Mouse (Mus musculus) CH12F3 (cell line): ENCODE data around the gene Selenof.

Experiments used
- in situ Hi-C: fragments of 300-500 bp; cut with MboI; formaldehyde crosslinking; loops from 2 replicates; pipeline ENCODE4 v1.14.3; 2020; ENCODE audit warnings: low sequenced_read_pairs

Selenof gene

DNA sequence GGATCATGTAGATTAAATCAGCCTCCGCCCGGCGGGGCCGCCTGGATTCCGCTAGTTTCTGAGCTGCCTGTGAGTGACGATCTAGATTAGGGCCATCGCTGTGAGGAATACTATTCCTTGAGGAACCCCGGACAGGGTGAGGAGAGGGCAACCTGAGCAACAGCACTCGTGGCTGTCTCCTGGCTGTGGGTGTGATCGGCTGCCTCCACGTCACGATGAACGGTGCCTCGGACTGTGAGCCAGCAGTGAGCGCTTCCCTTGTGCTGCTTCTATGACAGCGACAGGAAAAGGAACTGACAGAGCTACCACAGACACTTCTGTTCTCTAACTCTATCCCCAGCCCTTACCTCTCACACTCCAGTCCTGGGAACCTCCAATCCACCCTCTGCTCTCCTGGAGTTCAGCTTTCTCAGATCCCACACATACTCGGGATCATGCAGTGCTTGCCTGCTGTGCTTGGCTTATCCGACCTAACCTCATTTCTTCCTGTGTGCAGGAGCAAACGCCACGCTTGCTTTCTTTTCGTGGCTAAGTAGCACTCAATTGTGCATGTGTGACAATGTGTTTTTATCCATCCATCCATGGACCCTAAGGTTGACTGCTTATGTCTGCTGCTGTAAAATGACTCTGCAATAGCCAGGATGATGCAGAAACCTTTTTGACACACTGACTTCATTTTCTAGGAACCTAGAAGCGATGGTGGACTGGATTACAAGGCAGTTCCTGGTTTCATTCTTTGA lies 8.4 kb upstream of the Selenof start:
- in situ Hi-C loops: no loop called here

DNA sequence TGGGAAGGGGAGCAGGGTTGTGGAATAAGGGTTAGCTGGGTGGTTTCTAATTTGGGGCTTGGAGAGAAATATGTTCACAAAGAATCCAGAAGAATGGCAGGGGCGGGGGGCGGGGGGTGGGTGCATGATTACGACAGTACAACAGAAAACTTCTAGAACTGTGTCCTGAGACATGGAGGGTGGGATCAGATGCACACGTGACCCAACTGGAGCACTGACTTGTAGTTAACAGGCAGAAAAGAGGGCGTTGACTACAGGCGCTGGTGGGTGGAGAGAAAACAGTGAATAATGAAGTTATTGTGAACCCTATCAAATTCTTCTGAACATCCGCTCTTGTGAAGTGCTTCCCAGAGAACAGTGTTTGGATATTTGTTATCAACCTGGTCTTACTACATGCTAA lies 6.2 kb upstream of the Selenof start:
- in situ Hi-C loops: no loop called here

DNA sequence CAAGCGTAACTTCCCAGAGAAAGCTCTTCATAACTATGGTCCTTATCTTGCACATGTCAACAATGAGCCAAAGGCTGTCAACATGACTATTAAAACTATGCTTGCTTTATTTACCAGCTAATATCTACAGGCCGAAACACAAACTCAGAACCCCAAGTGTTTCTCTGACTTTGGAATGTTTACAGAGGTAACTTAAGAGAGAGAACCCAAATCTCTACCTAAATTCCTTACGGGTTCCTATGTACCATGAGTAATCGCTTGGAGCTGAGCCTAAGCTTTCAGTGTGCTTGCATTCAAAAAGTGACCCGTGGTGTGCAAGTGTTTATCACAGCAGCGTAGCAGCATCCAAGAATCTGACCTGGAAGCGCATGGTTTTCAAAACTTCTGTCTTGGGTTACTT lies 4.9 kb upstream of the Selenof start:
- in situ Hi-C loops: no loop called here

DNA sequence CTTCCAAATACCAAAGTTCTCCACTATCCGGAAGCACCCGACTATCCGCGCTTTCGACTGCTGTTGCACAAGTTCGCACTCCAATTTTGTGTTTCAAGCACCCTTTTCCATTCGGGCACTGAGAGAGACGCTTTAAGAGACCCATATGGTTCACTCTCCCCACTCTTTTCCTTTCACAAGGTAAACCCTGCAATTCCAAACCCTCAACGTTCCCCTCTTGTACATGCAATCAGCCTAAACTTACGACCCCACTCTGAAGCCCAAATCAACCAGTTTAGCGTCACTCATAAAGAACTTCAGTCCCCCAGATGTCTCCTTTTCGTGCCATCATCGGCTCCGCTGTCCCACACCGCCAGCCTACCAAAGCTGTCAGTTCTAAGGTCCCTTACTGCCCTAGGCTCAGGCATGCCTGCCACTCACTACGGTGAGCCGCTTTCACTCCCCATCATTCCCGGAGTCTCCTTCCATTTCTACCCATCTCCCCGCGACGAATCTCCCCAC lies 1.2 kb upstream of the Selenof start:
- in situ Hi-C loops: no loop called here

DNA sequence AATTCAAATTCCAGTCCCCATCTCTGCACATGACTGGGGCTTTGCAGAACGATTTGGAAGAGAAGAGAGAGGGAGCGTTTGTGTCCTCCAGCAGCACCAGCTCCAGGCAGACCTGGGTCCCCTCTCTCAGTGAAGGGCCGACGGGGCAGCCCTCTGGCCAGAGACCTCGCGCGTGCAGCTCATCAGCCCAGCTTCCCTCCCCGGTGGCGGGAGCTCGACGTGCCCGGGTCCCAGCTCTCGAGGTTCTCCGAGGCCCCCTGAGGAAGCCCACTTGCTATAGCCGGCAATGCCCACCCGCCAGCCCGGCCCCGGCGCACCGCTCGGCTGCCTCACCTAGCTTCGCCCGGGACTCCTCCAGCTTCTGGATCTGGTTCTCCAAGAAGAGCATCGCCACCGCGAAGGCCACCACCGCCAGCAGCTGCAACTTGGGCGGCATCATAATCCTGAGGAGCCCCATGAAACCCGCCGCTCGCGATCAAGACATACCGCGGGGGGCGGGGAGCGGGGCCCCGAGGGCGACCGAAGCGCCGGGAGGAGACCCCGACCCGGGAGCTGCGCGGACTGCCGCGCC lies 618 bp upstream of the Selenof start:
- in situ Hi-C loops: no loop called here

DNA sequence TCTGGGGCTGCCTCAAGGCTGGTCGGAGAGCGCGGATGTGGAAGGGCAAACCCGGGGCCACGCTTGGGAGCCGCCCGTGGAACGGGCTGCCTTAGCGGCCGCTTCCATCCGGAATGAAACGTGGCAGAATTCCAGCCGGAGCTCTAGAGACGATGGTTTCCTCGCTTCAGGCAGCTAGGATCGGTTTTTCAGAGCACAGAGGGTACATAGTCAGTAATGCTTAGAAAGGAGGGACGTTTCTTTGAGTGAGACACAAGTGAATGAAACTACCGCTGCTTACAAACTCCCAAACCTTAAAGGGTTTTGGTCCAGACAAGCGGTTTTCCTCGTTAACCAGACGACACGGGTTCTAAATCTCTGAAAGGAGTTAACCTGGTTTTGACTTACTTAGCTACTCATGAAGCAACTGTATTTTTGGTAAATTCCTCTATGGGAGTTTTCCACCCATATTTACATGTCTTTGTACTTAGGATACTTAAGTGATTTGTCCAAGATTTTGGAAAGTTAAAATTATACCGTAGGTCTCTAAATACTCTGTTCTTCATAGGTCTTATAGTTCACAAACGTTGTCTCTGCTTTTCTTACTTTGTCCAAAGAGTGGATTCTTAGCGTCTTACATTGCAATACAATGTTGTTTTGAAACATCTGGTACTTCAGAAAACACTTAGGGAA lies 848 bp downstream of the Selenof start:
- in situ Hi-C loops: no loop called here

DNA sequence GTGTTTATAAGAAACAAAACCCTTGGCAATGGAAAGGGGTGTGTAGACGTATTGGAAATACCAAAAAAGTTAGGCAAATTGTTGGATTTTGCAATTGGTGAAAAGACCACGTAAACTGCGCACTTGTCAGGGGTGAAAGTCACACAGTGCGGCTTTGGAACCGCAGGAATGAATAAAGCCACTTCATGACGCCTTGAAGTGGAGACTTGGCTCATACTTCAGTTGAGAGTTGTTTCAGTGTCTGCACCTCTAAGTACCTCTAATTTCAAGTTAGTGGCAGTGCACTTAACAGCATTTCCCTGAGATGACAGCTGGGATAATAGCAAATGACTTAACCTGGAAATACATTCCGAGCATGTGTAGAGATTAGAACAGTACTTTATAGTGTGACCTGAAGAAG lies 4.2 kb downstream of the Selenof start:
- in situ Hi-C loops: no loop called here

DNA sequence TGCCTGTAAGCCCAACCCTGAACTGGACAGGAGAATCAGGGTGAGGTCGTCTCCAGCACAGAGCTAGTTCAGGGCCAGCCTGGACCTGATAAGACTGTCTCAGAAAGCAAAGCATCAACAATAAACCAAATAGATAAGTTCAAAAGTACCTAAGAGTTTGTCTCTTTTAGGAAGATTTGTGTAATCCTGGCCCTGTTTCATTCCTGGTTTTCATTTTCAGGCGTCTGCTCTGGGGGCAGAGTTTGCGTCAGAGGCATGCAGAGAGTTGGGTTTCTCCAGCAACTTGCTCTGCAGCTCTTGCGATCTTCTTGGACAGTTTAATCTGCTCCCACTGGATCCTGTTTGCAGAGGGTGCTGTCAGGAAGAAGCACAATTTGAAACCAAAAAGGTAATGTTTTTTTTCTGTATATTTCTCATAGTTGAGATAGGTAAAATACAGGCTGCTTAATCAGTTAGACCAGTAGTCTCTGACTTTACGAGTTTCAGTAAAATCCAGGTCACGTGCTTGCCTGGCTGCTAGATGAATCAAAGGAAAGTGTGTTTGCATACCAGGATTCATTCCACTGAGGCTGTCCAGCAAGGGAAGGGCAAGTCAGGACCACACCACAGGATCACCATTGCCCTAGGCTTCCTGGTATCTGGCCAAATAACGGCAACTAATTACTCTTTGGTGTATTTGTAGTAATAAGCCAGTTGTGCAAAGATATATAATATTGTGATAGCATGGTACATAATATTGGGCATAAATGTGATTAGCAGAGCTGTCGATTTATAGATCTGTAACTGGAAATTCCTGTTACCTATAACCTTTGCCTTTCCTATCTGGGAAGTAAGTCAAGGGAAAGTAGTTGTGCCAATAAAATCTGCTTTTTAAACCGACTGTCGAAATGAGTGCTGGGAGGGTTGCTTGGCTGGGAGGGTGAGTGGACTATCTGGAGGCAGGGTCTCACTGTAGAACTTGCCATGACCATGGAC lies 7.5 kb downstream of the Selenof start:
- in situ Hi-C loops: no loop called here

DNA sequence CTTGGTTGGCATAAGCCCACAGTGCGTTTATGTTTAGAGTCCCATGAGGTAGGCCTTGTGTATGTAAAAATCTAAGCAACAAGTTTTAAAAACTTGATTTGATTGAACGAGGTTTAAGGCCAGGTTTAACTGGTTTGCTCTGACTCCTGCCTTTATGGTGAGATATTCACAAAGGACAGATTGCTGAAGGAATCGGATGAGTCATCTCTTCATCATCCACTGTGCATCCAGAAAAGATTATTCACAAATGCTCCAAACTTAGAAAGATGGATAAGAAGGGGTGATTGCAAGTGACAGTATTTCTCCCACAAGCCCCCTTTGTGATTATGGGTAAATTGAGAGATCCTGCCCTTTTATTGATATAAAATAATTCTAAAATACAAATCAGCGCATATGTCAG lies 8.8 kb downstream of the Selenof start:
- in situ Hi-C loops: no loop called here

DNA sequence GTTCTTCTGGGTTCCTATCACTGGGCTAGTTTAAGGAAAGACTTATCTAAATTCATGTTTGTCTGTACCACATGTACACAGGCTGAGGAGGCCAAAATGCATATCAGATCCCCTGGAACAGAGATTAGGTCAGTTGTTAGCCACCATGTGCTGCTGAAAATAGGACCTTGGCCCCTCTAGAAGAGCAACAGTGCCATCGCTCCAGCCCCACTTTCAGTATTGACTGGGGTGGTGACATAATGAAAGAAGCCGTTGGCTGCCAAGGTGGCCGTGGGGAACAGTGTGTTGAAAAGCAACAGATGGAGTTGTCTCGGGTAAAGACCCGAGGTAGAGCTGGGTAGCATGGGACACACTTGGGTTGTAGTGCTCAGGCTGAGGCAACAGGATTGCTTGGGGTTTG lies 9.7 kb downstream of the Selenof start:
- in situ Hi-C loops: no loop called here

DNA sequence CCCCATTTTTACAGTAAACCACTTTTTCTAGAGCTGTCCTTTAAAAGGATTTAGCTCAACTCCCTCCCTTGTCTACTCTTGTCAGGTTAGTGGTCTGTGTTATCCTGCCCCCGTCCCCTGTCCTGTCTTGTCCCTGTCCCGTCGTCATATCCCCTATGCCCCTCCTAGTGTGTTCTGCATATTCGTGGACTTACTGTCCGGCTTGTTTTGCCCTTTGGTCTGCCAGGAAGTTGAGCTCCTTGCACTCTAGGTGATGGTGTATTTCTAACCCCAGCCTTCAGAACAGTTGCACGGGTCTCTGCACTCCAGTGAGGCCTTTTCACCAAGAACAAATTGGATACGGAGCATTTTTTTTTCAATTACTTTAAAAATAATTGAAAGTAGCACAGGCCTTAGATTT lies 10.2 kb downstream of the Selenof start:
- in situ Hi-C loops: no loop called here

DNA sequence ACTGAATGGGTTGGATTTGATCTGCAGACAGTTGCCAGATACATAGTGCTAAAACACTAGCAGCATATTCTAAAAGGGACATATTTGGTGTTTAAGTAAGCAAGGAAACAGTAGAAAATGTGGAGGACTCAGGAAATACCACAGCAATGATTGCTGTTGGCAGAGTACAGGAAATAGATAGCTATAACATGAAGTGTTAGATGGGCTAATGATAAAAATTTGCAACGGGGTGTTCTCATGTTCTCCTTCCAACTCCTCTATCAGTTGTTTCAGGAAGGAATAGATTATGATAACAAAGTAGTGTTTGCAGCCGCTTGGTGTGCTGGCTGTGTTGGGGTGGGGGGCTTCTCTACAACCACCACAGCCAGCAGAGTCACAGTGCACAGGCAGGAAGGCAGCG lies 11.7 kb downstream of the Selenof start:
- in situ Hi-C loops: no loop called here

DNA sequence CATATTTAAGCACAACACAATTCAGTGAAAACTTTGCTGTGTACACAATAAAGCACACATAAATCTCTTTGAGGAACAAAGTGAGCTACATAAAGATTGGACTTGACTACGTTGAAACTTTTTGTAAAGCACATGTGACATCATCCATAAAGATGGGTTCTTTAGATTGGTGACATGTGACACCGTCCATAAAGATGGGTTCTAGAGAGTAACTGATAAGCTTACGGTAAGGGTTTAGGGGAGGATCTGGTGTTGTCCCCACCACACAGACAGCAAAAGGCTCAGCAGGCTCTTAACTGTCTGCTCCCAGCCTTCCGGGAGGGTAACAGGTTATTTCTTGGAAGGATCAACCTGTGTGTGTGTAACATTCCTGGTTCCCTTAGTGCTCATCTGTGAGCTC lies 12.2 kb downstream of the Selenof start:
- in situ Hi-C loops: no loop called here

DNA sequence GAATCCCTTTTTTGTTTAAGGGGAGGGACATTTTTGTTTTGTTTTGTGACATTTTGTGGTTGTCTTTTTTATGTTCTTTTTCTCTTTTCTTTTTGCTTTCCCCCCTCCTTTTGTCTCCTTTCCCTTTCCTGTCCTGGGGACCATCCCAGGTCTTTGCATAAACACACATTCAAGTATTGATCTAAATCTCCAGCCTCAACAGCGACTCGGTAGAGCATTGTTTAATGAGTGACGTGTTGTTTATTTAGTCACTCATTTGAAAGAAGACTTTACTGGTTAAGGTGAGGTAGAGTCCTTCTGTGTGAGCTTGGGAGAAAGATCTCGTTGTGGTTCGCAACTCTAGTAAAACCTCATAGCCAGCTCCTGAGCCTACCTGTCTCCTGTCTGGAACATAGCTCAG lies 13.7 kb downstream of the Selenof start:
- in situ Hi-C loops: no loop called here

DNA sequence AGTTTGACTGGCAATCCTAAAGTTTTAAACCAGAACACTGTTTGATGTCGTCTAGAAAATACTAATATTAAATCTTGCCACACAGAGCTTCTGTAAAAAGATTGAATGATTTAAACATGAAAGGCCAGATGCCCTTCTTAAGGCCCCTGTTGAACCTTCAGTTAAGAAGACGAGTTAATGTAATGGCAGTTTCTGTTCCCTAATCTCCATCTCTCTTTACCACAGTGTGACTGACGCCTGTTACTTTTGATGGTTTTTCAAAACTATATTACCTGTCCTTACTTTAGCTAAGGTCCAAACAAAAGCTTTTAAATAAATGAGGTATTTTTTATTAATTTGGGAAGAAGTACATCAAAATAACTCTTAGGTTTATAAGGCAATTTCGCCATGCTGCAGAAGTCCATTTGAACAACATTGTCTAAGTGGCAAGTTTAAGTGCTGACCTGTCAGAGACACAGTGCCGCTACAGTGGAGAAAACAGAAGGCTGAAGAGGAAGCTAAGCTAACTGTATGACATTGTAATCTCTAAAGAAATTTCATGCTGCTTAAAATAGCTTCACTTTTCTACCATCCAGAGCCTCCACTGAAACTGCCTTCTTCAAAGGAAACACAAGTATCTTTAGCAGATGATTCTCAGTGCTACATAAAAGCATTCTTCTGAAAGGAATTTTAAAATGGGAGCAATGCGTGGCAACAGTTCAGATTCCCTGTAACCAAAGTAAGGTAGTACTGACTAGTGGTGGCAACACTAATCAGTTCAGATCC lies 14.9 kb downstream of the Selenof start:
- in situ Hi-C loops: no loop called here

DNA sequence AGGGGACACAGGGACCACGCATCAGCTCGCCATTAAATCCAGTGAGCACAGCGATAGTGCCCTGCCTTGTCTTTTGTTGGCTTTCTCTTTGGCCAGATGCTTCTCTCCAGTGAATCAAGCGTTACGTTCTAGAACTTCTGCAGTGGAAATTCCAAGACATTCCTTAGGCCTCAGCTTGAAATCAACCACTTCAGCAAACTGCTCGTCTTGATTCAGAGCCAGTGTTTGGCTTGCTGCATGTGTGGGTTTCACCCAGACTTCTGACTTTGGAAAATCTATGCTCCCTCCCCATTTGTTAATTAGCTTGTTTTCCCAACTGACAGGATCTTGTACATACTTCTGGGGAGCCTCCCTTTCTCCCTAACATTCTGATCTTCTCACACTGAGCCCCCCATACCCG lies 16.6 kb downstream of the Selenof start:
- in situ Hi-C loops: no loop called here

DNA sequence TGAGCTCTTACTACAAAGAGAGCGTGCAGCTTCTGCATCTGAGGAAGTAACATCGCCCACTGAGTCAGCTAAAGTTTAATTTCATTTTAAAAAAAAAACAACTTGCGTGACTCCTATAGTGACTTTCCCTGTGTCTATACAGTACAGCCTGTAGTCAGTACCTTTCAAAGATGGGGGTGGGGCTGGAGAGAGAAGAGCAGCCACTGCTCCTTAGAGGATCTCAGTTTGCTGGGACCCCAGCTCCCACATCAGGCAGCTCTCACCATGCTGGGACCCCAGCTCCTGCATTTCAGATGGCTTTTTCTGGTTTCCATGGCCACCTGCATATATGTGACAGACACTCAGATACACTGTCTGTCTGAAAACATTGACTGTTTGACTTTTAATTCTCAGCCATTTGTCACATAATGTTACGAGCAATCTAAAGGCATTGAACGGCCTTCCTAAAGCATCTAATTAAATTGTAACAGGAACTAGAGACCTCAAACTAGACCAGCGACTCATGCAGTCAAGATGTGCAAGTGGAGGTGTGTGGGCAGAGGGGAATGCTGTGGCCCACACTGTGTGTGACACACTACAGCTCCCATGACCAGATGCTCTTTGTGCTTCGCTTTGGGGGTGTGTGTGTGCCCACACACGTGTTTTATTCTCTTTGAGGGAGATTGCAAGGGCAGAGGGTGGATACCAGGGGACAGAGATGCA lies 19.2 kb downstream of the Selenof start:
- in situ Hi-C loops: no loop called here

DNA sequence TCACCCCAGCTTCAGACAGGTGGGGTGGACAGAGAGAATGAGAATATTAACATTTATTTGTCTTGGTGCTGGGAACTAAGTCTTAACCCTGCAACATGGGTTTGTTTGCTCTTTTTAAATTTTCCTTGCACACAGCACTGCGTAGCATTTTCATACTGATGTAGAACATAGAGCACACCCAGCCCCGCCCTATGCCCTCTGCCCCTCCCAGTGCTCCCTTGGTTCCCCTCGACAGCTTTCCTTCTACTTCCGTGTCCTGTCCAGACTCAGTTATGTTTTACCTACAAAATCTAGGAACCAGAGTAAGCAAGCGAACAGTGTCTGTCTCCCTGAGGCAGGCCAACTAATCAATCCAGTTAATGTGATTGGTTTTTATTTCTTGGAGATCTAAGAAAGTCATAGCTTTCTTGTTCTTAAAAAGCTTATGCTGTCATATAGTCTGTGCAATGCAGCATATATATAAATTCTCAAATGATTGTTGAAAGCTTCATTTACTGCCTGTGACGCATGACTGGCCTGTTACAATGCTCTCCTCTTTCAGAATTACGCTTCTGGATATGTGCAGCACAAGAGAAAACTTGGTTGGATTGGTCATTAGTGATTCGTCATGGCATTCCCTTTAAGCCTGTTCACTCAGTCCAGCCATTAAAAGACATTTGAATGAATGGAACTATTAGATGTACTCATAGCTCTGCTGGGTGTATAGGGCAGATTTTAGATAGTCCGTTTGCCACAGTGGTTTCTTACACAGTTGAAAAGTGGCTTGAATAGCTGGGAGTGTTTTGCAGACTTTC lies 23.1 kb downstream of the Selenof start:
- in situ Hi-C loops: no loop called here

DNA sequence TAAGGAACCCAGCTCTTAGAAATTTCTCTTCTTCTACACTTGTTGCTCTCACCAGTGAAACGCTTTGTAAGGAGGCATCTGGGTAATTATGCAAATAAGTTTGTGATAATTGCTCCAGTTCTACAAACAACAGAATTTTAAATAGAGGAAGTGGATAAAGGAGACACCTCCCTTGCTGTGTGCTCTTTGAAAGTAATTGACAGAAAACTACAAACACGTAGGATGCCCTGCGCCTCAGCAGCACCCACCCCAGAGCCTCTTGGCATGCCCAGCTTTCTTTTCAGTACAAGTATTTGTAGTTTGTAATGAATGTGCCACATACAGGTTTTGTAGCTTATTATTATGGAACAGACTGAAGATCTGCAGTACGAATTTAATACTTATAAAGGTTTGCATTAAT lies 27.0 kb downstream of the Selenof start:
- in situ Hi-C loops: no loop called here
